Mouse (Mus musculus) C2C12 (cell line): ENCODE data around the gene Pappa2.

Source experiments
- CEBPB ChIP-seq: IDR thresholded peaks from one replicate; pipeline ENCODE4 v1.6.1; 2011; ENCODE audit warnings: low read depth, mild to moderate bottlenecking, control low read depth, moderate library complexity
- CTCF ChIP-seq: IDR thresholded peaks from one replicate; pipeline ENCODE4 v1.5.1; 2011; ENCODE audit not compliant: control insufficient read depth, insufficient read depth, insufficient read length
- MYOG ChIP-seq: IDR thresholded peaks from one replicate; pipeline ENCODE4 v1.6.1; 2011; ENCODE audit not compliant: control insufficient read depth, insufficient read length; ENCODE audit errors: extremely low read depth
- USF1 ChIP-seq: IDR thresholded peaks from one replicate; pipeline ENCODE4 v1.6.1; 2011; ENCODE audit warnings: low read depth, mild to moderate bottlenecking, control low read depth, moderate library complexity

DNA sequence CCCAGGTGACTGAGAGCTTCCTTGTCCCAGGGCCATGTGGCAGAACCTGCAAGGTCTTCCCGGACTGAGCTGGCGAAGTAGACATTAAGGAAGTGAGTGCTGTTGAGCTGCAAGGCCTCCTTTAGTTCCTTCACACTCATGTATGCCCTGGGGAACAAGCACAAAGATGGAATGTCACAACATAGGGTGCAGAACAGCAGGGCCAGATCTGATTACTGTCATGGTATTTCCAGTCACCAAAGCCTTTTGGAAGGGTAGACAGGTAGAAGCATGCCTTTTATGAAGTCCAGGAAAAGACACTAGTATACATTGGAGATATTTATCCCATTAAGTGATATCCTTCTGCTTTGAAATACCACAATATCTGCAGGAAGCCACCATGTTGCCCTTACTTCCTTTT, 108.9 kb downstream of the Pappa2 start:
- no peak for TF ChIP-seq CTCF
- no peak for TF ChIP-seq MYOG
- TF ChIP-seq USF1 = no peak
- TF ChIP-seq CEBPB = no peak
